Mouse (Mus musculus) liver, postnatal 0 days (tissue): ENCODE measurements around the gene Mbnl3.

ENCODE experiments used
- CTCF ChIP-seq: sonication (generic); IDR thresholded peaks from 2 replicates; pipeline ENCODE4 v1.5.1; 2016; ENCODE audit warnings: antibody characterized with exemption, low read depth
- EP300 ChIP-seq: IDR thresholded peaks from 2 replicates; pipeline ENCODE4 v1.6.1; 2016; ENCODE audit warnings: antibody characterized with exemption, low read depth, mild to moderate bottlenecking

GRCm38 (mm10) chrX:51171914-51172313 lies 34.4 kb downstream of the Mbnl3 start:
- TF ChIP-seq CTCF (no peak), EP300 (no peak)
